Mouse (Mus musculus): ENCODE data around the gene Fstl4.

The Fstl4 gene

DNA sequence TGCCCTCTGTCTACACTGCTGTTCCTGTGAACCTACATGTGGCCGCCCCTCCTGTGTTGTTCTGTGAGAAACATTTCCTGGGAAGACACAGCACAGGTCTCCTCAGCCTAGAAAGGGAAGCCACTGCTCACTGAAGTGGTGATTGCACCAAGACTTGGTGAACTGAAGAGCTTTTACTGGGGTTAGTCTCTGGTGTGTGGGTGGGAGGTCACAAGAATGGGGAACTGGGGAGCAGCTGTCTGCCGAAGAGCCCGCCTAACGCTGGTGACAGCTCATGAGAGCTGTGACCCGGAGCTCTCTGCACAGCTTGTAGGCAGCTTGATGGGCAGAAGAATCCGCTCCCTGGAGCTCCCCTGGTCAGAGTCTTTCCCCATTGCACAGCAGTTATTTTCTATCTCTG, 260.0 kb downstream of the Fstl4 start:
- no peak for DNase-seq (ENCODE audit: low spot score)

DNA sequence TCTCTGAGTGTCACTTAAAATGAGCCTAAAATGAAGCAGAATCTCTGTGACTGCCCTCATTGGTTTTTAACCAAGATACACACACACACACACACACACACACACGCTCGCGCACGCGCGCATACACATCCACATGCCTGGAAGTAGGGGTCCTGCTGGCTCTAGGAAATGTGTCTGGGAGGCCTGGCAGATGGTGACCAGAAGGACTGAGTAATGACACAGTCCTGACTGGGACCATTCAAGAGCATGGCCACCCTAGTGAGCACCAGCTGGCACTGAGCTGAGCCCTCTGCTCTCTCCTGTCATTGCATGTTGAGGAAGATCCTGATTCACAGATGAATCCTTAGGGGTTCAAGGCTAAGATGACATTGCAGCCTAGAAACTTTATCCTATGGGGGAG, 261.3 kb downstream of the Fstl4 start:
- peak; percentile 39 for DNase-seq (ENCODE audit: low spot score)

DNA sequence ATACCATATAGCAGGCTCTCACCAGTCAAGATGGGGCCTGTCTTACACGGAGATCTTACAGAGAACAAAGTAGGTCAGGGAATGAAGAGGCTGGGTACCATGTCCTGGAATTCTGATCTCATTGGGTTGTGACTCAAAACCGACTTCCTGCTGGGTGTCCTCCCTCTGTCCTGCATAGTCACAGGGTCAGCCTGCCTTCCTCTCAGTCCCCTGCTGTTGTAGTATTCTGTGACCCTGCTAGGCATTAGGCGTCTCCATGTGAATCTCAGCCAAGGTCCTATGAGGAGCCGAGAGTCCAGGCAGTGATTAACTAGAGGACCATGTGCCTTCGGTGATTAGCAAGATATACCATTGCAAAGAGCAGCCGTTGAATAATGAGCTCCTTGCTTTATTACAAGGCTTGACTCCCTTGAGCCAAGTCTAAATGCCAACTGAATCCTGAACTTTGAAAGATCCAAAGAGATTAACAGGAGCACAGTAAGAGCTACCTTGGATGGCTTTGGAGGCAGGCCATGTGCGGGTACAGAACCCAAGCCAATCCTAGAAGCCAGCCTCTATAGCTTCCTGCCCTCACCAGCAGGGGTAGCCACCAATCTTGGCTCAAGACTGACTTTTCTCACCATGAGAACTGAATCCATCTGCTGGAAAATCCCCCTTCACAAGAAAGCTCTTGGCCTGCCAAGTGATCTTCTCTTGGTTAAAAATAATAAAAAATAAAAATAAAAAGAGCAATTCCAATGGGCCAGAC, 264.2 kb downstream of the Fstl4 start:
- DNase-seq (ENCODE audit: low spot score) = no peak

DNA sequence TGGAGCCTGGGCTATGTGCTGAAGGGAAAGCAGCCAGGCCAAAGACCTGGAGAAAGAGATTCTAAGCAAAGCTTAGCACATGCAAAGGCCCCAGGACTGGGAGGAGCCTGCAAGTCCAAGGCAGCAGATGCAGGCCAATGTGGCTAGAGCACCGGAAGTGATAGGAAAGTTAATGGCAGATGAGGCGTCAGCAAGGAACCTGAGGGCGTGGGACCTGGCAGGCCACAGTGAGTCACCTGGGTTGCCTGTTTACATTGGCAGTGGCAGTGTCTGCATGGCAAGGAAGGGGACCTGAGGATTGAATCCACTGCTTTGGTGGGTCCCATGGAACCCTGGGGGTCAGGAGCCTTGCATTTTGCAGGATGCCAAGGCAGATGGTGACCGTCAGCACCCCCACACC, 267.3 kb downstream of the Fstl4 start:
- no peak for DNase-seq (ENCODE audit: low spot score)

DNA sequence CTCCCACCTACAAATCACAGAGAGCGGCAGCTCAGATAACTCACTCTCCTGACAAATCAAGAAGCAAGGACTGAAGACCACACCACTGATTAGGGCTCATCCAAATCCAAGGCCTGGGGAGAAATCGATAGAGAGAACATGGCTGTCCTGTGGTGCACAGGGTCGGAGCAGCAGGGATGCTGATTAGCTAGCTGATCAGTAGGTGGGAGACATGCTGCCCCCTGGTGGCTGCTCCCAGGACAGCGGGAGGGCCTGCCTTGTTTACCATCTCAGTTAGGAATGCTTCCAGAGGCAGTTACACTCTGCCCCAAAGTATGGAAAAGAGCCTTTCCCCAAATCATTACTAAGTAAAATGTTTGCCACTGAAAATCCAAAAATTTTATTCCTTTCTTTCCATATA, 267.9 kb downstream of the Fstl4 start:
- peak; percentile 93 for DNase-seq (ENCODE audit: low spot score)

- DNase-seq (ENCODE audit: low spot score) = no peak
Measured at GRCm38 (mm10) chr11:53035414-53035813, 271.0 kb downstream of the Fstl4 start.

DNA sequence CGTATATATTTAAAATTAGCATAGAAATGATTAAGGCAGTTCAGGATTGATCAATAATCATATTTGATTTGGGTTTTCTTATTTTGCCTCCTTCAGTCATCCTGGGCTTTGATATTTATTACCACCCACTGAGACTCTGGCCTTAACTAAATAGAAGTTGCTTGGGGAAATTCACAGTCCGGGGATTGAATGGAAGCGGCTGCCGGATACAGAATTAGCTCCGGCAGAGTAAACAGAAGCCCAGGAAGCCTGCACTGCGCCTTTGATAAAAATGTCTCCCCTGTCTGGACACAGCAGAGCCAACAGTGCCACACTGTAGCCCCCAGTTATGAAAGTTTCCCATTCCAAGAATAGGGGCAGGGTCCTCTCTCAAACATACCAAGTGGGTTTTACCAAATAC, 282.4 kb downstream of the Fstl4 start:
- no peak for DNase-seq (ENCODE audit: low spot score)

DNA sequence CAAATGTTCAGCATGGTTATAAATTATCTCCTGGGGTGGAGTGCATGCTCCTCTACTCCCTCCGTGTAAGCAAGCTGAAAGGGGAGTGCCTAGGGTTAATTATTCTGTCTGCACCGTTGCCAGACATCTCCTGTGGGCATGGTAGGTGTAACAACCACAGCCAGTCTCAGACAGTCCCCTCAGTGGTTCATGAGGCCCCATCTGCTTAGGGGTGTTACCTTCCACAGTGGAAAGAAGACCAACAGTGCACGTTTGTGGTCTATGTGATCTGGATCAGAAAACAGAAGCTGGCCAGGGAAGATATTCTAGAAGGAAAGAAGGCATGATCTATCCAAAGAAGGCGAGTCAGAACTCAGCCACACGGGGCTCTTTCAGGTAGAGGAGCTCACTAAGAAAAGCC, 289.7 kb downstream of the Fstl4 start:
- no peak for DNase-seq (ENCODE audit: low spot score)

DNA sequence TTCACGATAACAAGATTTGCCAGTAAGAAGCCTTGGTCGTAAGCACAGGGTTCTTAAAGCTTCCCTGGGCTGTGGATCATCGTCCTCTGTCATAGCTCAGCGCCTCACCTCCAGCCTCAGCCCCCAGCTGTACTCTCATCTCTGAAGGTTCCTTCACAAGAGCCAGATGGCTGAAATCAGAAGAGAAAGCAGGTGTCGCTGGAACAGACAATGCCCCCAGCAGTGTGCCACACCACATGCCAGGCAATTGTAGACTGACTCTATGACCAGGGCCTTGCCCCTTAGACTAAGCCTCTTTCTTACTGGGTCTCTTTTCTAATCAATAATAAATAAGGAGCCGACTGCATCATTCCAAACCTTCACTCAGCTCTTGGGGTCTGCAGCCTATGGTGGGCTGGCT, 291.5 kb downstream of the Fstl4 start:
- no peak for DNase-seq (ENCODE audit: low spot score)

DNA sequence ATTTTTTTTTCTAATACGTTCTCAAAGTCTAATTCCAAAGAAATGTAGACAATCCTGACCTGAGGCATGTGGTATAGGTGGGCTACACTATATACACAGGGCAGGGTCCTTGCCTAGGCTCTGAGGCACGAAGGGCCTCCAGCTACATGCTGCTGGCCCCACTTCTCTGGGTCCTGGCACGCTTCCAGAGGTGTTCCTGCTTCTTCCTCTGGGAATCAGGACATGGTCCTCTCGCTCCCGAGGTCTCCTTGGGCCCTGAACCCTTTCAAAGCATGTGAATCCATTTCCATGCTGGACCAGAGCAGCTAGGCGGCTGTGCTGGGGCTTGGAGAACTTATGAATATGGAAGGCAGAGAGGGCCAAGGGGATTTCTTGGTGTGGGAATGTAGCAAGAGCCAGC, 292.3 kb downstream of the Fstl4 start:
- DNase-seq (ENCODE audit: low spot score) = no peak

DNA sequence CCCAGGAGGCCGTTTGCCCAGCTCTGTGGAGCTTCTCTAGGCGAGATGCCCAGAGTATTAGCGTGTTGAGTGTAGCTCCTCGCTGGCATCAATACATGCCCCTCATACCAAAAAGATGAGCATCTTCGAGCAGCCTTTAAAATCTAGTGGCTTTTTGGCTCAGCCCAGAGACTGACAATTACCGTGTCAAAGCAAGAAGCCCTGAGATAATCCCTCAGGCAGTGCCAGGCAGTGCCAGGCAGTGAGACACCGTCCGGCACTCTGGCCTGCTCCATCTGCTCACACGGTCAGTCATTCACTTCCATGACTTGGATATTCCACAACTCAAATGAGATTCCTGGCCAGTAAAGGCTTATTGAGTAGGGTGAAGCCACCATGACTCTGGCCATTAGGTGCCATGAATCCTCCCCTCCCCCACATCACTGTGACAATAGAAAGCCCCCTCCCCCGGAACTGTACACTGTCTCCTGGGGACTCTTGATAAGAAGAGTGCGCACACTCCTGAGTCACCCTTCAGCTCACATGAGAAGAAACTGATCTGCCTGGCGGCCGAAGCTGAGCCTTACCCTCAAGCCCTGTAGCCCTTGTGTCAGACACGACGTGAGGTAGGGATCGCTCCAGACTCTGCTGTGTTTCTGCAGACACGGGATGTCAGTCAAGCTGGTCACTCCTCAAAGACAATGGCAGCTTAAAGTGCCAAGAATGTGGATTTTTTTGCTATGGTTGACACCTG, 293.6 kb downstream of the Fstl4 start:
- no peak for DNase-seq (ENCODE audit: low spot score)

- no peak for DNase-seq (ENCODE audit: low spot score)
Measured at GRCm38 (mm10) chr11:53058557-53058956, 294.1 kb downstream of the Fstl4 start.

DNA sequence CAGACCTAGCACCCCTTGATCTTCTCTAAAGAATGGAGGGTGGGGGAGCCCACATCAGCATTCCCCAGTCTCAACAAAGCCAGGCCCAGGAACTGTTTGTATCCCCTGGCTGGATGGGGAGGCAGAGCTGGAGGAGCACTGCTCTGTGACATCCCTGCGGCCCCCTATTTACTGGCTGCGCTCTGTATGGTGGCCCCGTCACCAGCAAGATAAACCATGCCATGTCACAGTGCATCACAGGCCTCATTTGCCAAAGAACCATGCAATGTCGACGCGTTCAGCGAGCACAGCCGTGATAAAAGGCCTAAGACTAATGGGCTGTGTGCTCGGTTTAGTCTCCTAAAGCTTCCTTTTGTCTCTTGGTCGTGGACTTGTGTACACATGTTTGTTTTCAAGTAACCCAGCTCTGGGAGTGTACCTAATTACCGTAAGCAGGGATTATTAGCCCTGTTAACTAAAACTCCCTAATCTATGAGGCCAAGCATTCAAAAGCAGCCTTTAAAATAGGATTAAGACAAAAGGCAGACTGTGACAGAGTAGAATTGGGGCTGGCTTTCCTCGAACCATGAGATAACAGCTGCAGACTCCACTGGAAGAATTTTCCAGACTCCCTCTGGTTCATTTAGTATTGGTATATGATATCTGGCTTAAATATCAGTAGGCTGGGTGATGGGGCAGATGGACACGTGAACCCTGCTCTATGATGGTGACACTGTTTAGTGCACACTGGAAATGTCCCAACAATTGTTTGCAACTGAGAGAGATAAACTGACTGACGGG, 303.5 kb downstream of the Fstl4 start:
- peak; percentile 66 for DNase-seq (ENCODE audit: low spot score)

- DNase-seq (ENCODE audit: low spot score) = no peak
Measured at GRCm38 (mm10) chr11:53068479-53069065, 304.1 kb downstream of the Fstl4 start.

DNA sequence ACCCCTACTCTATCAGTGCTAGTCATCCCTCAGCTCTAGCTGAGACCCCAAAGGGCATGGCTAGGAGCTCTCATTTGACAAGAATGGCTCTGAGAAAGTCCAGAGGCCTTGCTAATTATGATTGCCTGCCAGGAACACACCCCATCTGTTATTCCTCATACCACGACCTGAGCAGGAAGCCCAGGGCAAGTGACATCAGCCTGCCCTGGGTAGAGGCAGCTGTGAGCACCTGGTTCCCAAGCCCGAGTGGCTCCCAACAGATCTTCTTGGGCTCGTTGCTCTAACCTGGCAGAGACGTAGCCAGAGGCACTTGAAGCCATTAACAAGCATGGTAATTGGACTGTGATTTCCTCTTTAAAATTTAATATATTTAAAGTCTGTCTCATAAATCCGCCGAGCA, 305.3 kb downstream of the Fstl4 start:
- DNase-seq (ENCODE audit: low spot score) = no peak

DNA sequence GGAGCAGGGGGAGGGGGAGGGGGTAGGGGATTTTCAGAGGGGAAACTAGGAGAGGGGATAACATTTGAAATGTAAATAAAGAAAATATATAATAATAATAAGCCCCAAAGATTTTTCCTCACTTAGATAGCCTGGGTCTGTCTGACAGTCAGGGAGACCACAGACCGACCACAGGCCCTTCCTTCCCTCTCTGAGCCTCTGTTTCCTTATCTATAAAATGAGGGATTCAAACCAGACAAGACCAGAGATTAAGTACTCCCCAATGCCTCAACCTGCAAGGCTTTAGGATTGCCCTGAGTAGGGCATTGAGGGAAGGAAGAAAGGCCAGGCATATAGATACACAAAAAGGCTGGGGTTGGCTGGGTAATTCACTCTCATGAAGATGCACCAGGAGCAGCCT, 307.2 kb downstream of the Fstl4 start:
- DNase-seq (ENCODE audit: low spot score) = no peak

- no peak for DNase-seq (ENCODE audit: low spot score)
Measured at GRCm38 (mm10) chr11:53077641-53078040, 313.2 kb downstream of the Fstl4 start.

- no peak for DNase-seq (ENCODE audit: low spot score)
Measured at GRCm38 (mm10) chr11:53078419-53079334, 314.2 kb downstream of the Fstl4 start.

DNA sequence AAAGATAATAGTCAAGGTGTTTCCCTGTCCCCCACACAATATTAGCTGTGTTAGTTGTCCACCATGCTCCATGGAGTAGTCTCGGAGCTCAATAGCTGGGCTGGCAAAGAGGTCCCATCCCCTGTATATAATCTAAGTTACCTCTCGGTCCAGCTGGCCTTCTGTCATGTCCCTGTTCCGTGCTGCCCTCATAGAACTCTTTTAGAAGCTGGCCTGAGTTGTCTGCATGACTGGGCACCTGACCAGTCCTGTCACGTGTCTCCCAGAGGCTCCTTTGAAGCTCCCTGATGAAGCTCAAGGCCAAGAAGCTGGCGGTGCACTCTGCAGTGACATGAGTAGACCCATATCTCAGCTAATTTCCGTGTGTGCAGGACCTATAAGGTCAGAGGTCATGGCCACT, 316.9 kb downstream of the Fstl4 start:
- no peak for DNase-seq (ENCODE audit: low spot score)

GRCm38 (mm10) chr11:53085367-53085766, 320.9 kb downstream of the Fstl4 start:
- peak; percentile 18 for DNase-seq (ENCODE audit: low spot score)

DNA sequence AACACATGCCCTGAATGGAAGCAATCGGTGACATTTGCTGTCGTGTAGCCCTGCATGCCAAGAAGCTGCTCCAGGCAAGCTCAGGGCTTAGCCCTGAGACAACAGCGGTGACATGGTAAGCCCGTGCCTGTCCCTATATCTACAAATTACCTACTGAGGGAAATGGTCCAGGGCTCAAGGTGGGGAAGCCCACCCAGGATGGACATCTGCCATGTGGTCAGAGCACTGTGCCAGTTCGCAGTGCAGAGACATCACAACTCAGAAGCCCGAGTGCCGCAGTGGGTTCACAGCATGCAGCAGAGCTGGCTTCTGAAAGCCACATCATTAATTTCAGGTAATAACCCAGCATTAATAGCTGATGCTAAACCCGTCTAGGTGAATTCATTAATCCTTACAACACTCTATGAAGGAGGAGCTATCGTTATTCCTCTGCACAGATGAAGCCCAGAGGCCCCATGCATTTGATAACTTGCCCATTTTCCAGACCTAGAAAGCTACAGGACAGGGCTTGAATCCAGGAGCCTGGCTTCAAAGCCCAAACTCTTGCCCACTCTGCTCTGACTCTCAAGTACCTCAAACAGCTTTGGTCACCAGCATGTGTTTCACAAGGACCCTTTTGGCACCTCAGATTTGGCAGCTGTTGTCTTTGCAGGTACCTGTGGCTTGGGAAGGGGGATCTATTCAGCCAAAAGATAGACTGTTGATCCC, 321.6 kb downstream of the Fstl4 start:
- DNase-seq (ENCODE audit: low spot score) = no peak
